Mouse (Mus musculus): ENCODE measurements around the gene Tas2r117. TPM values are rescaled to one million over a fixed set of nuclear protein-coding genes. Genes with fewer than 3 reads are reported as not detected.

The Tas2r117 gene
- not detected in 2 replicates for polyA plus RNA-seq (2015; fragmentation: Nextera tagmentation; extraction: Ambion mirVana)

- WGBS: 85% methylated on average over 1 of the region's 1 CpGs
- no peak for ATAC-seq (replicated peaks)
- no peaks in the 10 kb centered on the region for H3K36me3 ChIP-seq (replicated peaks)
Observed at GRCm38 (mm10) chr6:132802518-132802917, at the start of gene Tas2r117. Tas2r117 (plus strand) TSS chr6:132802818.

GRCm38 (mm10) chr6:132754430-132754829 lies 48.2 kb upstream of the Tas2r117 start, which contains the start of gene Tas2r124:
Tas2r124 (plus strand) TSS chr6:132754730.
- Histone ChIP-seq H3K9ac (no peak within 1 kb of the TSS), H3K4me1 (no peaks in the 10 kb centered on the region), H3K27me3 (replicated peaks) (no peaks in the 10 kb centered on the region), H3K4me2 (no peak within 1 kb of the TSS), H3K36me3 (replicated peaks) (no peaks in the 10 kb centered on the region), H3K4me3 (no peak within 1 kb of the TSS), H3K27ac (no peak within 1 kb of the TSS), H3K9me3 (no peaks in the 10 kb centered on the region)
- 84% methylated on average over 1 of the region's 1 CpGs for WGBS
- ATAC-seq (replicated peaks): no peak

More at GRCm38 (mm10) chr6:132802518-132802917, at the start of gene Tas2r117:
- no peaks in the 10 kb centered on the region for H3K4me1 ChIP-seq
- no peak within 1 kb of the TSS for H3K4me3 ChIP-seq
- no peaks in the 10 kb centered on the region for H3K27me3 ChIP-seq (replicated peaks)
- no peaks in the 10 kb centered on the region for H3K9me3 ChIP-seq
- H3K9ac ChIP-seq: no peak within 1 kb of the TSS
- H3K27ac ChIP-seq: no peak within 1 kb of the TSS
- H3K4me2 ChIP-seq: no peak within 1 kb of the TSS

DNA sequence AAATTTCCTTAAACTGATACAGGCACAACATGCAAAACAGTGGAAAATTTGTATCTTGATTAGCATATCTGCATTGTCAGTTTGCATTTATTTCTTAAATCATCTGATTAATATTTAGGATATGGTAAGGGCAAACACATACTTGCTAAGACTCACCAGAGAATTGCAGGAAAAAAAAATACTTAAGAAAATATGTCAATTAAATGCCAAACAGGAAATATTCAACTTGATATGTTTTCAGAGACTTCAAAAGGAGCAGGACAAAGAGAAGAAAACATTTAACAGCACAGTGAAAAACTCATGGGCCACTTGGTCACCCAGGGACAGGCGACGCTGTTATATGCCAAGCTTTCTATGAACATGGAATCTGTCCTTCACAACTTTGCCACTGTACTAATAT lies 40.8 kb upstream of the Tas2r117 start, which contains the start of gene Tas2r102:
Gene Tas2r102 (plus strand): TSS at position 301 of the 400 bp plus-strand sequence.
- H3K27me3 ChIP-seq (replicated peaks): no peaks in the 10 kb centered on the region
- no peaks in the 10 kb centered on the region for H3K9me3 ChIP-seq
- no peak within 1 kb of the TSS for H3K9ac ChIP-seq
- 95% methylated on average over 2 of the region's 2 CpGs for WGBS
- ATAC-seq (replicated peaks): no peak
- no peak within 1 kb of the TSS for H3K4me3 ChIP-seq
- H3K4me1 ChIP-seq: no peaks in the 10 kb centered on the region
- H3K36me3 ChIP-seq (replicated peaks): no peaks in the 10 kb centered on the region
- no peak within 1 kb of the TSS for H3K4me2 ChIP-seq
- H3K27ac ChIP-seq: no peak within 1 kb of the TSS

DNA sequence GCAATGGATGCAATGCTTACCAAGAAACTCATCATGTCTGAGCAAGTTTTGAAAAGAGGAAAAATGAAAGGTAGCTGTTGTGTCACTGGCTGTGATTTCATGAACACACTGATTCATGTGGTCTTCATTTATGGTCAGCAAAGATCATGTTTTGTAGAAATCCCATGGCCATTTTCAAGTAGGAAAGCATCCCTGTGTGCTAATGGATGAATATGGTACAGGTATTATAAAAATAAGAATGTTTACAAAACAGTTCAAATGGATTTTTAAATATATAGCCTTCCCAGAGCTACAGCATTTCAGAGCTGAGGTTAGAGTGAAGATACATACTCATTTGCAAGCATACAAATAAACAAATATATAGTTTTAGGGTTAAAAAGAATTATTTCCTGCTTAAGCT lies 24.6 kb upstream of the Tas2r117 start, which contains the start of gene Tas2r136:
Gene Tas2r136 (minus strand): TSS at position 101 of the 400 bp plus-strand sequence.
- Histone ChIP-seq H3K4me2 (no peak within 1 kb of the TSS), H3K36me3 (replicated peaks) (no peaks in the 10 kb centered on the region), H3K27ac (no peak within 1 kb of the TSS), H3K4me1 (no peaks in the 10 kb centered on the region), H3K4me3 (no peak within 1 kb of the TSS), H3K9ac (no peak within 1 kb of the TSS), H3K27me3 (replicated peaks) (no peaks in the 10 kb centered on the region), H3K9me3 (no peaks in the 10 kb centered on the region)
- no peak for ATAC-seq (replicated peaks)

- no peak overlapping the region for H3K4me3 ChIP-seq
- H3K27ac ChIP-seq: no peak overlapping the region
- 0 out of 2 replicates have a peak, but pooled peaks cover 5% of the 10 kb centered on the region for H3K9me3 ChIP-seq
- H3K4me1 ChIP-seq: no peaks in the 10 kb centered on the region
- H3K9ac ChIP-seq: no peak overlapping the region
- WGBS: 32% methylated on average over 1 of the region's 1 CpGs
- ATAC-seq (replicated peaks): no peak
- H3K27me3 ChIP-seq (replicated peaks): no peaks in the 10 kb centered on the region
- no peak overlapping the region for H3K4me2 ChIP-seq
- no peaks in the 10 kb centered on the region for H3K36me3 ChIP-seq (replicated peaks)
Observed at GRCm38 (mm10) chr6:132795393-132795792, 7.2 kb upstream of the Tas2r117 start.

GRCm38 (mm10) chr6:132846842-132847241 lies 44.2 kb downstream of the Tas2r117 start, which contains the start of gene Tas2r123:
Tas2r123 (plus strand) TSS chr6:132847142.
- Histone ChIP-seq H3K4me3 (no peak within 1 kb of the TSS), H3K4me1 (no peaks in the 10 kb centered on the region), H3K9ac (no peak within 1 kb of the TSS), H3K36me3 (replicated peaks) (no peaks in the 10 kb centered on the region), H3K9me3 (no peaks in the 10 kb centered on the region), H3K4me2 (no peak within 1 kb of the TSS), H3K27me3 (replicated peaks) (no peaks in the 10 kb centered on the region), H3K27ac (no peak within 1 kb of the TSS)
- 74% methylated on average over 1 of the region's 1 CpGs for WGBS
- no peak for ATAC-seq (replicated peaks)

Other genes with a start within 250 kb of the Tas2r117 start
- gene Prh1, start 233.0 kb upstream of the Tas2r117 start, polyA plus RNA-seq (2015; fragmentation: Nextera tagmentation; extraction: Ambion mirVana): not detected in 2 replicates
- gene Prp2, start 206.9 kb upstream of the Tas2r117 start, polyA plus RNA-seq (2015; fragmentation: Nextera tagmentation; extraction: Ambion mirVana): not detected in 2 replicates
- gene A630073D07Rik, start 151.3 kb upstream of the Tas2r117 start, polyA plus RNA-seq (2015; fragmentation: Nextera tagmentation; extraction: Ambion mirVana): not detected in 2 replicates
- gene Tas2r120, start 145.9 kb upstream of the Tas2r117 start, polyA plus RNA-seq (2015; fragmentation: Nextera tagmentation; extraction: Ambion mirVana): not detected in 2 replicates
- not detected in 2 replicates for gene Tas2r121, start 101.8 kb upstream of the Tas2r117 start, polyA plus RNA-seq (2015; fragmentation: Nextera tagmentation; extraction: Ambion mirVana)
- gene Tas2r122, start 90.9 kb upstream of the Tas2r117 start, polyA plus RNA-seq (2015; fragmentation: Nextera tagmentation; extraction: Ambion mirVana): not detected in 2 replicates
- not detected in 2 replicates for gene Tas2r115, start 64.8 kb upstream of the Tas2r117 start, polyA plus RNA-seq (2015; fragmentation: Nextera tagmentation; extraction: Ambion mirVana)
- not detected in 2 replicates for gene Tas2r124, start 48.1 kb upstream of the Tas2r117 start, polyA plus RNA-seq (2015; fragmentation: Nextera tagmentation; extraction: Ambion mirVana)
- not detected in 2 replicates for gene Tas2r102, start 40.7 kb upstream of the Tas2r117 start, polyA plus RNA-seq (2015; fragmentation: Nextera tagmentation; extraction: Ambion mirVana)
- not detected in 2 replicates for gene Tas2r136, start 24.7 kb upstream of the Tas2r117 start, polyA plus RNA-seq (2015; fragmentation: Nextera tagmentation; extraction: Ambion mirVana)
- not detected in 2 replicates for gene Tas2r123, start 44.3 kb downstream of the Tas2r117 start, polyA plus RNA-seq (2015; fragmentation: Nextera tagmentation; extraction: Ambion mirVana)
- not detected in 2 replicates for gene Tas2r116, start 52.6 kb downstream of the Tas2r117 start, polyA plus RNA-seq (2015; fragmentation: Nextera tagmentation; extraction: Ambion mirVana)
- gene Tas2r110, start 65.2 kb downstream of the Tas2r117 start, polyA plus RNA-seq (2015; fragmentation: Nextera tagmentation; extraction: Ambion mirVana): not detected in 2 replicates
- not detected in 2 replicates for gene Tas2r113, start 90.2 kb downstream of the Tas2r117 start, polyA plus RNA-seq (2015; fragmentation: Nextera tagmentation; extraction: Ambion mirVana)
- not detected in 2 replicates for gene Tas2r125, start 106.8 kb downstream of the Tas2r117 start, polyA plus RNA-seq (2015; fragmentation: Nextera tagmentation; extraction: Ambion mirVana)
- not detected in 2 replicates for gene Tas2r129, start 148.3 kb downstream of the Tas2r117 start, polyA plus RNA-seq (2015; fragmentation: Nextera tagmentation; extraction: Ambion mirVana)
- gene Tas2r131, start 155.1 kb downstream of the Tas2r117 start, polyA plus RNA-seq (2015; fragmentation: Nextera tagmentation; extraction: Ambion mirVana): not detected in 2 replicates
- gene Tas2r109, start 178.1 kb downstream of the Tas2r117 start, polyA plus RNA-seq (2015; fragmentation: Nextera tagmentation; extraction: Ambion mirVana): not detected in 2 replicates
- not detected in 2 replicates for gene Tas2r103, start 234.3 kb downstream of the Tas2r117 start, polyA plus RNA-seq (2015; fragmentation: Nextera tagmentation; extraction: Ambion mirVana)

All from midbrain, embryonic 15.5 days (tissue).